Mouse (Mus musculus): ENCODE results near the gene Cyp4f17.

- peak; percentile 78; the same call in 1 of the 2 replicates for TF ChIP-seq CTCF (IDR thresholded peaks at IDR 0.05; ENCODE audit: borderline replicate concordance, control insufficient read depth, extremely low read depth, insufficient read depth, low read length, poor library complexity)
- no peak for TF ChIP-seq POLR2A (IDR thresholded peaks at IDR 0.05; ENCODE audit: control insufficient read depth, extremely low read depth, insufficient read depth, low read length, poor library complexity)
Measured at GRCm38 (mm10) chr17:32483200-32483599, 22.6 kb upstream of the Cyp4f17 start.

All from thymus, adult 2 months (tissue).